Mouse (Mus musculus) embryonic fibroblast, embryonic 13.5 days (primary cell): ENCODE measurements around the gene Slc44a1. TPM values are rescaled to one million over a fixed set of nuclear protein-coding genes. Genes with fewer than 3 reads are reported as not detected.

Experiments used
- H3K27ac ChIP-seq: 2 replicates; pipeline ENCODE4 v1.5.1; 2012; ENCODE audit warnings: low read length, control low read depth, inconsistent platforms; ENCODE audit not compliant: insufficient read depth
- H3K4me1 ChIP-seq: 2 replicates; pipeline ENCODE4 v1.6.1; 2011; ENCODE audit warnings: low read length; ENCODE audit not compliant: control insufficient read depth, insufficient read depth
- H3K4me3 ChIP-seq: 2 replicates; pipeline ENCODE4 v1.5.1; 2011; ENCODE audit warnings: mild to moderate bottlenecking, control low read depth, low read length; ENCODE audit not compliant: insufficient read depth
- CTCF ChIP-seq: IDR thresholded peaks from 2 replicates; pipeline ENCODE4 v1.5.1; 2011; ENCODE audit warnings: mild to moderate bottlenecking, control low read depth, low read length, moderate library complexity, borderline replicate concordance; ENCODE audit not compliant: insufficient read depth
- POLR2A ChIP-seq: IDR thresholded peaks from 2 replicates; pipeline ENCODE4 v1.6.1; 2011; ENCODE audit warnings: low read depth, mild to moderate bottlenecking, control low read depth, low read length, moderate library complexity
- polyA plus RNA-seq: library from polyadenylated mRNA; stranded (reverse); fragments of >200 nt; gene quantifications from 2 replicates; pipeline ENCODE4 v1.2.4, GENCODE M21; 2011; ENCODE audit warnings: low read depth; ENCODE audit not compliant: missing spikeins, insufficient read length

The Slc44a1 gene
- polyA plus RNA-seq, 1 experiment: 59.0 TPM

- Histone ChIP-seq H3K4me1 (no peaks in the 10 kb centered on the region; the same call in 1 of the 2 replicates), H3K4me3 (no peak overlapping the region), H3K27ac (no peak overlapping the region)
- TF ChIP-seq POLR2A (no peak), CTCF (no peak)
These were observed 7.6 kb downstream of the Slc44a1 start for GRCm38 (mm10) chr4:53447773-53448172.

GRCm38 (mm10) chr4:53450736-53451135, 10.5 kb downstream of the Slc44a1 start:
- Histone ChIP-seq H3K27ac (no peak overlapping the region), H3K4me3 (no peak overlapping the region), H3K4me1 (peaks cover 3% of the 10 kb centered on the region)
- TF ChIP-seq POLR2A (no peak), CTCF (no peak)

GRCm38 (mm10) chr4:53451887-53452286, 11.7 kb downstream of the Slc44a1 start:
- Histone ChIP-seq H3K4me1 (peaks cover 3% of the 10 kb centered on the region), H3K4me3 (no peak overlapping the region), H3K27ac (no peak overlapping the region)
- no peak for TF ChIP-seq POLR2A
- TF ChIP-seq CTCF: no peak

DNA sequence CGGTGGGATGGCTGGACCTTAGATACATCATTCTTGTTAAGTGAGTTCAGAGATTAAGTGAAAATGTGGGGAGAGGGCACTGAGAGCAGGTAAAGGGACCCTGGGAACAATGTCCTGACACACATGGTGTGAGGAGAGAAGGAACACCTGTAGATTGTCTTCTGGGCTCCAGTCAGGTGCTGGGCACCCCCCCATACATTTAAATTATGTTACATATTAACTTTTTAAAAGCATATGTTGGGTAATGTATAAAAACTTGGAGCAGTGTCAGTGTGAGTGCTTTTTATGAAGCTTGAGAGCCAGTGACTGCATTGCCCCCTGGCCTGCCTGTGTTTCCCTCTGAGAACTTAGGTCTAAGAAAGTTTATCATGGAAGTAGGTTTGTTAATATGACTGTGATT, 12.2 kb downstream of the Slc44a1 start:
- TF ChIP-seq POLR2A: no peak
- no peak for TF ChIP-seq CTCF
- Histone ChIP-seq H3K27ac (no peak overlapping the region), H3K4me1 (peaks cover 3% of the 10 kb centered on the region), H3K4me3 (no peak overlapping the region)

- Histone ChIP-seq H3K4me1 (peaks cover 3% of the 10 kb centered on the region), H3K27ac (no peak overlapping the region), H3K4me3 (no peak overlapping the region)
- TF ChIP-seq CTCF (no peak), POLR2A (no peak)
These were observed 13.0 kb downstream of the Slc44a1 start for GRCm38 (mm10) chr4:53452976-53453889.

DNA sequence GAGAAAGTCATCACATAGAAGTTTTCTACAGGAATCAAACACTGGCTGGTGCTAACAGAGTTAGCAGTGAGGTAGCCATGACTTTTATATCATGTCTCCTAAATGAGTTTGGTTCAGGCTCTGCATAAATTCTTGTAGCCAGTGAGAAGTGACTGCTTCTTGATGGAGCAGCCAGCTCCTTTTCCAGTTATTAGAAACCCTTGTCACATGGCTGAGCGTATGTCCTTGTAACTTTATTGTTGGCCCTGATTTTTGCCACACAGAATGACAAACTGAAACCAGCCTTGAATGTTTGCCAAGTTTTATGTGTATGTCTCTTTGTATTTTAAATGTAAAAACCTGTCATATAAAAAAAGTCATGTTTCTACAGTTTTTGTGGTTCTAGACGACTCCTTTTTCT, 15.7 kb downstream of the Slc44a1 start:
- Histone ChIP-seq H3K4me3 (no peak overlapping the region), H3K4me1 (peaks cover 3% of the 10 kb centered on the region), H3K27ac (no peak overlapping the region)
- no peak for TF ChIP-seq POLR2A
- no peak for TF ChIP-seq CTCF

DNA sequence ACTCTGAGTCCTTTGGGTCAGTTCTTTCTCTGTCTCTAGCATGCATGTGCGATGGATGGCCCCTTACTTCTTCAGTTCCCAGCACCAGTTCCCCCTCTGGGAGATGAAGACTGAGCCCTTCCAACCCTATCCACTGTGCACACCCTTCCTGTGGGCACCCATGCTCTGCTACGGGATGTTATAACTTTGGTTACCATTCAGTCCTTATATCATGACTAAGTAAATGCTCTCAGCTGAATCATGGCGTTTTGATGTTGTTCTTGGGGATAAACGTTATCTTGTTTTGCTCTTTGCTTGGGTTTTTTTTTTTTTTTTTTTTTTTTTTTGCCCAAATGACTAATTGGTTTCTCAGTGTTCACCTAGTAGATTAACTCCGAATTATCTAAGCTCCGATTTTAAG, 16.4 kb downstream of the Slc44a1 start:
- TF ChIP-seq CTCF: no peak
- no peak for TF ChIP-seq POLR2A
- H3K27ac ChIP-seq: no peak overlapping the region
- peaks cover 3% of the 10 kb centered on the region for H3K4me1 ChIP-seq
- H3K4me3 ChIP-seq: no peak overlapping the region

GRCm38 (mm10) chr4:53458503-53458902, 18.3 kb downstream of the Slc44a1 start:
- no peak overlapping the region for H3K27ac ChIP-seq

DNA sequence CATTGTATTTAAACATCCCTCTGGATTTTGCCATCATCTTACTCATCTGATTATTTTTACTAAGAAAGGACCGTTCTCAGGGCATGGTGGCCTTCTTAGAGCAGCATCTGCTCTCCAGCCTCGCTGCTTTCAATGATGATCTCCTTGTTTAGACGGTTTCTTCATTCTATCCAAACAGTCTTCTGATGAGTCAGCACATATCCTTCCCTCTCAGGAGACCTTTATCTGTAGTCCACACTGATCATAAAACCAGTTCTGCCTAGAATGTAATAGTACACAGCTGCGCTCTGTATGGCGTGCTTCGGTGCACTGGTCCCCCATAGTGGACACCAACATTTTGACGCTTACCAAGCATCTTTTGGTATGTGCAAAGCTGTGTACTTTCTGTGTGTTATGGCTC, 19.5 kb downstream of the Slc44a1 start:
- Histone ChIP-seq H3K4me1 (no peaks in the 10 kb centered on the region), H3K27ac (no peak overlapping the region), H3K4me3 (no peak overlapping the region)
- TF ChIP-seq CTCF (no peak), POLR2A (no peak)

More at GRCm38 (mm10) chr4:53458503-53458902, 18.3 kb downstream of the Slc44a1 start:
- Histone ChIP-seq H3K4me3 (no peak overlapping the region), H3K4me1 (peaks cover 2% of the 10 kb centered on the region)
- no peak for TF ChIP-seq POLR2A
- no peak for TF ChIP-seq CTCF

DNA sequence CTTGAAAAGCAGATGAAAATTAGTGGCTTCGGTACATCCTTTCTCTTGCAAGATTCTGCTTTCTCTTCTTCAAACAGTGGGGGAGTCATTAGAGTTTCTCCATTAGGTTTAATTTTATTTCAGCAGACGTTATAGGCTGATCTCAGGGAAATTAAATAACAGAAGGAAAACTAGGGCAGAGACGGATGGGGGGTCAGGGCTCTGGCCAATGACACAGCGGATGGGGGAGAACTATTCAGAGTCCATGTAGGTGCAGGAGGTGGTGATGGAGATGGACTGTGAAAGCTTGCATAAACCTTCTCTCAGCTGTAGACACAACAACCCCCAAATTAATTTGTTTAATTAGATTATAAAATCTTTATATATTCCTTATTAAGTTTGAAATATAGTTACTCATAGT, 20.8 kb downstream of the Slc44a1 start:
- H3K4me1 ChIP-seq: no peaks in the 10 kb centered on the region
- no peak overlapping the region for H3K27ac ChIP-seq
- no peak overlapping the region for H3K4me3 ChIP-seq
- TF ChIP-seq CTCF: no peak
- no peak for TF ChIP-seq POLR2A
